ENCODE assay signal across 13 mouse cellular contexts in the genomic region with DNA sequence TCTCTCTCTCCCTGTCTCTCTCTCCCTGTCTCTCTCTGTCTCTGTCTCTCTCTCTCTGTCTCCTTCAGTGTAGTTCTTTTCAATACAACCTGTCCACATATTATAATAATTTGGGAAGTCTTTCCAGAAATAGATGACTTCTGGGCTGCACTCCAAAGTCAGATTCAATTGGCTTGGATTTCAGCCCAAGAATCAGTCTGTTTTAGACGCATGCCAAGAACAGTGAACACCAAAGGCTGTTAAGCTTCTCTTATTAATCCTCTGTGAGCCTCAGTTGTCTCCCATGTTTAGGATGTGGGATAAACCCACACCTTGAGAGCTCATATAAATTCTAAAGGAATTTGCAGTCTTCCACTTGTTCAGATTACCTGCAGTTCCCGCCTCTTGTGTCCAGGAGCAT. TPM values are rescaled to one million over a fixed set of nuclear protein-coding genes. Genes with fewer than 3 reads are reported as not detected.
DNase-seq lines count a peak whose midpoint lies in the region; ATAC-seq lines count a peak whose summit lies in the region.
"Had no signal": no experiment of that assay in that cellular context is flagged by ENCODE, and none has a peak within 500 bp of the region (broad histone marks: within the 10 kb centered on the region; RNA-seq: fewer than 3 reads in every experiment).

No protein-coding gene starts in this region.

- WGBS in intestine, embryonic 15.5 days = 55% methylated on average over 2 of the region's 2 CpGs

- H3K27me3 ChIP-seq in intestine, embryonic 15.5 days (replicated peaks) = no peaks in the 10 kb centered on the region
- H3K27me3 ChIP-seq: embryonic facial prominence, embryonic 12.5 days; hindbrain, embryonic 13.5 days; limb, embryonic 15.5 days had no signal

- H3K4me2 ChIP-seq in intestine, embryonic 15.5 days (replicated peaks) = no peak overlapping the region
- H3K4me2 ChIP-seq: embryonic facial prominence, embryonic 12.5 days; hindbrain, embryonic 13.5 days; limb, embryonic 15.5 days had no signal

- no peaks in the 10 kb centered on the region for H3K9me3 ChIP-seq in intestine, embryonic 15.5 days
- H3K9me3 ChIP-seq: hindbrain, embryonic 13.5 days; limb, embryonic 15.5 days had no signal

- ATAC-seq in frontal cortex, adult (ENCODE audit: low TSS enrichment) = peak; percentile 77
- ATAC-seq in erythroid progenitor cell, adult 5-6 weeks (replicated peaks; ENCODE audit: low FRiP score, poor library complexity, severe bottlenecking) = no peak
- no peak for ATAC-seq in intestine, embryonic 15.5 days

- no peak overlapping the region for H3K4me3 ChIP-seq in intestine, embryonic 15.5 days (replicated peaks)
- H3K4me3 ChIP-seq: embryonic facial prominence, embryonic 12.5 days; hindbrain, embryonic 13.5 days; limb, embryonic 15.5 days had no signal

- no peaks in the 10 kb centered on the region for H3K36me3 ChIP-seq in intestine, embryonic 15.5 days
- H3K36me3 ChIP-seq: embryonic facial prominence, embryonic 12.5 days; hindbrain, embryonic 13.5 days; limb, embryonic 15.5 days had no signal

- no peak overlapping the region for H3K9ac ChIP-seq in intestine, embryonic 15.5 days
- H3K9ac ChIP-seq: embryonic facial prominence, embryonic 12.5 days; hindbrain, embryonic 13.5 days; limb, embryonic 15.5 days had no signal

- no peaks in the 10 kb centered on the region for H3K4me1 ChIP-seq in intestine, embryonic 15.5 days (replicated peaks)
- H3K4me1 ChIP-seq: embryonic facial prominence, embryonic 12.5 days; hindbrain, embryonic 13.5 days had no signal

- H3K27ac ChIP-seq in intestine, embryonic 15.5 days = no peak overlapping the region
- H3K27ac ChIP-seq: embryonic facial prominence, embryonic 12.5 days; hindbrain, embryonic 13.5 days; limb, embryonic 15.5 days had no signal

- no peak for DNase-seq in frontal cortex, postnatal 10 days (ENCODE audit: low spot score in 2 of 2)
- peak; percentile 2 for DNase-seq in lung, postnatal 14 days
- no peak for DNase-seq in lung, postnatal 25 days (ENCODE audit: low spot score)
- DNase-seq in cerebellum, postnatal 14 days = peak; percentile 80 to 90
- peak; percentile 31 for DNase-seq in telencephalon, adult 2 months (ENCODE audit: low read depth, low spot score)
- DNase-seq: kidney, postnatal 14 days; lung, postnatal 36 days had no signal

RNA-seq across cellular contexts. Expression of a gene that starts 27.0 kb away (rescaled TPM):
- 18.0 and 23.5 TPM in 2 replicates for total RNA-seq in erythroid progenitor cell, adult 5-6 weeks (2015; ENCODE audit: low replicate concordance)
- total RNA-seq in erythroid progenitor cell, adult 5-6 weeks (2017; ENCODE audit: low replicate concordance) = 34.7 and 88.4 TPM in 2 replicates
- 19.1 and 20.2 TPM in 2 replicates for polyA plus RNA-seq in intestine, embryonic 15.5 days (2015; fragmentation: Nextera tagmentation; extraction: Ambion mirVana)

Comparison
In these comparisons a context has a peak if more than half of its experiments do, and no peak if none do; other contexts are left out.
1. DNase-seq: peak in lung, postnatal 14 days (single experiment), cerebellum, postnatal 14 days (2 of 2) and telencephalon, adult 2 months (single experiment); none in frontal cortex, postnatal 10 days (0 of 2) and lung, postnatal 25 days (single experiment).